Mouse (Mus musculus) spleen, adult 18-20 months (tissue): ENCODE data around the gene Gm20721.
"Not testable (repeated sequence)": the region's sequence is repeated elsewhere in the genome, so short reads cannot be mapped to it uniquely, and the experiment has no call there.

ENCODE experiments used
- DNase-seq, 2 experiments: peaks; one replicate each; pipeline ENCODE4 v3.0.0; 2022; ENCODE audit warnings: mixed read lengths in 2 of 2

Gm20721 gene

GRCm38 (mm10) chr2:174346612-174346998 lies at the start of gene Gm20721:
TSS of gene Gm20721 (minus strand) at chr2:174346712.
- DNase-seq = no peak

- DNase-seq = no peak
These were observed 46.9 kb upstream of the Gm20721 start for GRCm38 (mm10) chr2:174393383-174393782.

- DNase-seq = no peak
These were observed 46.0 kb upstream of the Gm20721 start for GRCm38 (mm10) chr2:174392554-174392953.

GRCm38 (mm10) chr2:174391936-174392335 lies 45.4 kb upstream of the Gm20721 start:
- DNase-seq = no peak

- DNase-seq = no peak
These were observed 34.5 kb upstream of the Gm20721 start for GRCm38 (mm10) chr2:174381021-174381420.

GRCm38 (mm10) chr2:174366571-174366970 lies 20.1 kb upstream of the Gm20721 start:
- DNase-seq = no peak

- no peak for DNase-seq
These were observed 13.1 kb upstream of the Gm20721 start for GRCm38 (mm10) chr2:174359656-174360055.

GRCm38 (mm10) chr2:174358516-174358915 lies 12.0 kb upstream of the Gm20721 start:
- DNase-seq = no peak

- not testable (repeated sequence) for DNase-seq
These were observed 622 bp upstream of the Gm20721 start for GRCm38 (mm10) chr2:174346999-174347668.

- no peak for DNase-seq
These were observed 1.5 kb downstream of the Gm20721 start for GRCm38 (mm10) chr2:174344996-174345395.

- peak; percentile 38 to 43 for DNase-seq
These were observed 2.4 kb downstream of the Gm20721 start for GRCm38 (mm10) chr2:174344003-174344655.

- no peak for DNase-seq
These were observed 2.9 kb downstream of the Gm20721 start for GRCm38 (mm10) chr2:174343566-174343965.

- no peak for DNase-seq
These were observed 3.6 kb downstream of the Gm20721 start for GRCm38 (mm10) chr2:174342793-174343400.

GRCm38 (mm10) chr2:174340893-174341580 lies 5.5 kb downstream of the Gm20721 start:
- no peak for DNase-seq

- no peak for DNase-seq
These were observed 6.2 kb downstream of the Gm20721 start for GRCm38 (mm10) chr2:174340229-174340892.

GRCm38 (mm10) chr2:174339701-174340100 lies 6.8 kb downstream of the Gm20721 start:
- no peak for DNase-seq

- DNase-seq = no peak
These were observed 9.2 kb downstream of the Gm20721 start for GRCm38 (mm10) chr2:174337275-174337674.

- no peak for DNase-seq
These were observed 12.1 kb downstream of the Gm20721 start for GRCm38 (mm10) chr2:174334415-174334814.

GRCm38 (mm10) chr2:174333239-174333890 lies 13.1 kb downstream of the Gm20721 start:
- no peak for DNase-seq

- DNase-seq = no peak
These were observed 15.1 kb downstream of the Gm20721 start for GRCm38 (mm10) chr2:174331282-174332030.

- peak; percentile 70 to 75 for DNase-seq
These were observed 15.8 kb downstream of the Gm20721 start for GRCm38 (mm10) chr2:174330616-174331191.
